ENCODE assay signal across 8 mouse cellular contexts in the genomic region with DNA sequence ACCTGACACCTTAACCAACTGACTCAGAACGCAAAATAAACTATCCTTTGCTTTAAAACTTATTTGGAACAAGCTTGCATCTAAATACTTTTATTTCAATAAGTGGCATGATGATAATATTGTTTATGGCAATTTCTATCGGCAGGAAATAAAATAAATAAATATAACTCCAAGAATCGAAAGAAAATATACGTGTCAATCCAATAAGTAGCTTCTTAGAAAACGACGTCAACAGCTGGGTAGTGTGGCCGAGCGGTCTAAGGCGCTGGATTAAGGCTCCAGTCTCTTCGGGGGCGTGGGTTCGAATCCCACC. TPM values are rescaled to one million over a fixed set of nuclear protein-coding genes. Genes with fewer than 3 reads are reported as not detected.
DNase-seq lines count a peak whose midpoint lies in the region; ATAC-seq lines count a peak whose summit lies in the region.

No protein-coding gene starts in this region.

- H3K4me3 ChIP-seq in kidney, embryonic 15.5 days (replicated peaks): peak overlapping the region; percentile 98
- H3K4me3 ChIP-seq in embryonic facial prominence, embryonic 10.5 days: peak overlapping the region; percentile 94
- peak overlapping the region; percentile 83 for H3K4me3 ChIP-seq in hindbrain, embryonic 16.5 days (ENCODE audit: low read length)
- peak overlapping the region; percentile 89 for H3K4me3 ChIP-seq in midbrain, embryonic 15.5 days

- ATAC-seq in kidney, embryonic 15.5 days (replicated peaks; ENCODE audit: low FRiP score): no peak; the same call in 1 of the 2 replicates
- no peak for ATAC-seq in hindbrain, embryonic 16.5 days
- ATAC-seq in midbrain, embryonic 15.5 days (replicated peaks): peak; percentile 92; the same call in 1 of the 2 replicates
- no peak for ATAC-seq in frontal cortex, adult (ENCODE audit: low TSS enrichment)

- peak overlapping the region; percentile 68 for H3K4me2 ChIP-seq in kidney, embryonic 15.5 days
- peak overlapping the region; percentile 79 for H3K4me2 ChIP-seq in hindbrain, embryonic 16.5 days (ENCODE audit: low read length)
- peak overlapping the region; percentile 60 for H3K4me2 ChIP-seq in midbrain, embryonic 15.5 days

- no peak overlapping the region for H3K27ac ChIP-seq in kidney, embryonic 15.5 days
- H3K27ac ChIP-seq in embryonic facial prominence, embryonic 10.5 days (replicated peaks): no peak overlapping the region
- no peak overlapping the region for H3K27ac ChIP-seq in hindbrain, embryonic 16.5 days (ENCODE audit: low read depth, low read length)
- peak overlapping the region; percentile 84; the same call in 1 of the 2 replicates for H3K27ac ChIP-seq in midbrain, embryonic 15.5 days

- H3K27me3 ChIP-seq in kidney, embryonic 15.5 days: no peaks in the 10 kb centered on the region
- H3K27me3 ChIP-seq in embryonic facial prominence, embryonic 10.5 days (replicated peaks; ENCODE audit: low read depth, poor library complexity, severe bottlenecking): no peaks in the 10 kb centered on the region
- no peaks in the 10 kb centered on the region for H3K27me3 ChIP-seq in hindbrain, embryonic 16.5 days (replicated peaks; ENCODE audit: control insufficient read depth, insufficient read depth, low read length)
- H3K27me3 ChIP-seq in midbrain, embryonic 15.5 days (replicated peaks): no peaks in the 10 kb centered on the region

- H3K9ac ChIP-seq in kidney, embryonic 15.5 days: no peak overlapping the region
- no peak overlapping the region; the same call in 1 of the 2 replicates for H3K9ac ChIP-seq in hindbrain, embryonic 16.5 days (ENCODE audit: low read depth, low read length)
- H3K9ac ChIP-seq in midbrain, embryonic 15.5 days: no peak overlapping the region

- peaks cover 15% of the 10 kb centered on the region for H3K4me1 ChIP-seq in kidney, embryonic 15.5 days
- H3K4me1 ChIP-seq in embryonic facial prominence, embryonic 10.5 days: peaks cover 19% of the 10 kb centered on the region
- peaks cover 8% of the 10 kb centered on the region for H3K4me1 ChIP-seq in hindbrain, embryonic 16.5 days (ENCODE audit: control insufficient read depth, insufficient read depth, low read depth, low read length)
- peaks cover 18% of the 10 kb centered on the region for H3K4me1 ChIP-seq in midbrain, embryonic 15.5 days

- 0 out of 2 replicates have a peak, but pooled peaks cover 6% of the 10 kb centered on the region for H3K36me3 ChIP-seq in kidney, embryonic 15.5 days
- H3K36me3 ChIP-seq in embryonic facial prominence, embryonic 10.5 days (replicated peaks): peaks cover 8% of the 10 kb centered on the region
- H3K36me3 ChIP-seq in hindbrain, embryonic 16.5 days (ENCODE audit: control insufficient read depth, insufficient read depth, low read length): no peaks in the 10 kb centered on the region
- no peaks in the 10 kb centered on the region for H3K36me3 ChIP-seq in midbrain, embryonic 15.5 days (replicated peaks)

- 7% methylated on average over 12 of the region's 12 CpGs for WGBS in kidney, embryonic 15.5 days
- 7% methylated on average over 12 of the region's 12 CpGs for WGBS in embryonic facial prominence, embryonic 10.5 days
- WGBS in hindbrain, embryonic 16.5 days: 10% methylated on average over 12 of the region's 12 CpGs
- 6% methylated on average over 12 of the region's 12 CpGs for whole genome bisulfite sequencing in midbrain, embryonic 15.5 days

- no peak for DNase-seq in kidney, adult 11 months
- no peak for DNase-seq in embryonic facial prominence, embryonic 10.5 days (ENCODE audit: low spot score)
- DNase-seq in thymus, postnatal 25 days: no peak
- DNase-seq in natural killer cell, adult 2 months (ENCODE audit: low spot score in 2 of 2): no peak

- H3K9me3 ChIP-seq in kidney, embryonic 15.5 days (replicated peaks): no peaks in the 10 kb centered on the region
- no peaks in the 10 kb centered on the region for H3K9me3 ChIP-seq in embryonic facial prominence, embryonic 10.5 days
- no peaks in the 10 kb centered on the region for H3K9me3 ChIP-seq in hindbrain, embryonic 16.5 days (ENCODE audit: control insufficient read depth, low read length)
- H3K9me3 ChIP-seq in midbrain, embryonic 15.5 days: no peaks in the 10 kb centered on the region

RNA-seq across cellular contexts. Expression of a gene that starts 0.3 kb away (rescaled TPM):
- 42.7 and 44.0 TPM in 2 replicates for polyA plus RNA-seq in kidney, embryonic 15.5 days (2015; fragmentation: Nextera tagmentation; extraction: Ambion mirVana)
- 42.9 and 44.8 TPM in 2 replicates for polyA plus RNA-seq in embryonic facial prominence, embryonic 10.5 days (2016; fragmentation: Nextera tagmentation; extraction: Ambion mirVana)
- polyA plus RNA-seq in hindbrain, embryonic 16.5 days (2015; fragmentation: Nextera tagmentation; extraction: Ambion mirVana): 24.0 and 27.2 TPM in 2 replicates
- polyA plus RNA-seq in midbrain, embryonic 15.5 days (2015; fragmentation: Nextera tagmentation; extraction: Ambion mirVana): 25.5 and 28.1 TPM in 2 replicates
